Mouse (Mus musculus) left cerebral cortex, postnatal 25 days (tissue): Measurements from ENCODE around the gene Cpeb3. TPM values are rescaled to one million over a fixed set of nuclear protein-coding genes. Genes with fewer than 3 reads are reported as not detected.
A peak's percentile ranks its signal among the peaks of the same experiment; 100 is the strongest.
"Not testable (repeated sequence)": the region's sequence is repeated elsewhere in the genome, so short reads cannot be mapped to it uniquely, and the experiment has no call there.

Experiments used
- DNase-seq, 2 experiments: peaks; one replicate each; pipeline ENCODE4 v3.0.0; 2022; ENCODE audit warnings: low spot score in 2 of 2, mixed read lengths in 1 of 2
- intact Hi-C: fragments of 180-260 bp; cut with DNase I; formaldehyde crosslinking; loops from one replicate; pipeline ENCODE4 v1.15.1; 2025
- total RNA-seq, 2 experiments: library from RNA; stranded (reverse); gene quantifications; 2 replicates each; pipeline ENCODE4 v1.2.3; 2021

Gene Cpeb3
- total RNA-seq, 2 experiments from 2014 or later = 78.9 to 83.5 TPM

DNA sequence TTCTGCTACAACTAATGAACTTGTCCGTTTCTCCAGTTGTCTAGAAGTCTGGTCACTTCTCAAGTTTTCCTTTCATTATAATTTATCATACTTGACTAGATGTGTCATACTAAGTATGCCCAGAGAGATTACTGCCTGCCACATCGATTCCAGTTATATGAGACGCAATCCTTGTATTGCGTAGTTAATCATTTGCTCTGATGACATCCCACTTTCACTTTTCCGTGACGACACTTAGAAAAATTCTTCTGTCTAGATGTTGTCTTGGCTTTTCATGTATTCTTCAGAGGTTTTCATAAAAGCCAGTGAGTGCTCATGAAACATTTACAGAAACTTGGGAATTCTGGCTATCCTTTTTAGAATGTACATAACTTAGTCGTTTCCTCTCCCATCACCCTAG lies 585 bp upstream of the Cpeb3 start:
- no peak for DNase-seq
- intact Hi-C loops = no loop called here

DNA sequence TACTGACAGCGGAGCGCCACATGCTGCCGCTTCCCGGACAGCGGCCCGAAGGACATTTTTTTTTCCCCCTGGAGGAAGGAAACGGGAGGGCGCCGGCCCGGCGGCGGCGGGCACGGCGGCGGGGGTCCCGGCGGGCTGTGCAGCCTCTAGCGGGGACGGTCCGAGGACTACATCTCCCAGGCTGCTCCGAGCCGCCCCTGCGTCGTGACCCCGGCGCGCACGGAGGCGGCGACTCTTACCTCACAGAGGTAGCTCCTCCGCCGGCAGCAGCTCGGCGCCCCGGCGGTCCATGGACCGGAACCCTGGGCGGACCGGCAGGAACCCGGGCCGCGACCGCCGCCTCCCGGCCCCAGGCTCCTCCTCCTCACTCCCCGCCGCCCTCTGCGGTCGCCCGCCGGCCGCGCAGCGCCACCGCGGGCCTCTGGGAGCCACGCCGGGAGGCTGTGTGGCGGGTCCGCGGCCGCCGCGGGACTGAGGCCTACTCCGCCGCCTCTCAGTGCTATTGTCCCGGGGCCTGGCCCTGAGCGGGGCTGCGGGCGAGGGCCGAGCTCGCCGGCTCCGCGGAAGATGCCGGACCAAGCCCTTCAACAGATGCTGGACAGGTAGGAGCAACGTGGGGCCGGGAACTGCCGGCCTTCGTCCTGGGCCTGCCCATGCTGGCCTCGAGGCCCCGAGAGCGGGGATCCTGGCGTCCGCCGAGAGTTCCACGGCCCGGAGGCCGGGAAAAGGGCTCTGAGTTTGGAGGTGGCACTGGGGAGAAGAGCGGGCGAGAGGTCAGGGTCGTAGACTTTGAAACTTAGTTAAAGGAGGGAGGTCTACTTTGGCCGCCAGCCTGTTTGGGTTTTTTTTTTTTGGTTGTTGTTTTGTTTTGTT lies 862 bp downstream of the Cpeb3 start, which contains the start of gene March5:
Gene March5, plus strand, starts transcription at position 241 of the 873 bp plus-strand sequence.
- intact Hi-C loops = loop anchor here (2.0 kb wide), 2 partner anchors 33 to 57 kb away; no protein-coding TSS in a partner anchor
- peak; percentile 91 to 93 for DNase-seq

DNA sequence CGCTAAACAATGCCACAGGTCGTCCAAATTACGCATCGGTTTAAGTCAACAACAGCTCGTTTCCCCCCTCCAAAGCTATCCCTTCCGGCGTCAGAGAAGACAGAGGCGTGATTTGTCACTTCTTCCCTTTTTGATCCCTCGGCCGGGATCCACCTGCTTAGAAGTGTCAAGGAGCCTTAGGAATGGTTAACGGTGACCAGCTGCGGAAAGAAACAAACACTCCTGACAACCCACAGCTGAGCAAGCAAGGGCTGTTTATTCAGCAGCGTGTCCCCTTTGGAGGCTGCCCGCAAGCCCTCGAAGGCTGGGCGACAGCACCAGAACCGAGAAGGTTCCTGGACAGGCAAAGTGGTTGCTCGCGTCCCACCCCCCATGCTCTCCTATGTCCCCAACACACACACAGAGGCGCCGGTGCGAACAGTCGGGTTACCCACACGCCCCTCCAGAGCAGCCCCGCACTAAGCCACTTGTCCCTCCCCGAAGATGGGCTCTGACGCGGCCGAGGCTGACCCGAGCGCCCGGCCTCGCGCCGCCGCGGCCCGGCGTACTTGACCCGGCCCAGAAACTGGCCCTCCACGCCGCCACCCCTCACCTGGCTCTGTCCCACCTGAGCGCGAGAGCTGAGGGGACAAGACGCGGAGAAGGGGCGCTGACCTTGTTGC lies 1.6 kb downstream of the Cpeb3 start:
- intact Hi-C loops = loop anchor here (2.0 kb wide), 2 partner anchors 32 to 58 kb away; no protein-coding TSS in a partner anchor
- DNase-seq = peak; percentile 49 to 56

DNA sequence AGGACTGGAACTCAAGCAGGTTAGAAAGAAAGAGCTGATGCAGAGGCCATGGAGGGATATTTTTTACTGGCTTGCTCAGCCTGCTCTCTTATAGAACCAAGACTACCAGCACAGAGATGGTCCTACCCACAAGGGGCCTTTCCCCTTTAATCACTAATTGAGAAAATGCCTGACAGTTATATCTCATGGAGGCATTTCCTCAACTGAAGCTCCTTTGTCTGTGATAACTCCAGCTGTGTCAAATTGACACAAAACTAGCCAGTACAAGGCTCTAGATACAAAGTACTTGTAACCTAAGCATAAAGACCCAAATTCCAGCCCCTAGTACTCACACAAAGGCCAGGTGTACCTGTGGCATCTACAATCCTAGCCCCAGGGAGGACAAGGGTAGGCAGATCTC lies 3.2 kb downstream of the Cpeb3 start:
- DNase-seq, intact Hi-C loops: not testable (repeated sequence)

DNA sequence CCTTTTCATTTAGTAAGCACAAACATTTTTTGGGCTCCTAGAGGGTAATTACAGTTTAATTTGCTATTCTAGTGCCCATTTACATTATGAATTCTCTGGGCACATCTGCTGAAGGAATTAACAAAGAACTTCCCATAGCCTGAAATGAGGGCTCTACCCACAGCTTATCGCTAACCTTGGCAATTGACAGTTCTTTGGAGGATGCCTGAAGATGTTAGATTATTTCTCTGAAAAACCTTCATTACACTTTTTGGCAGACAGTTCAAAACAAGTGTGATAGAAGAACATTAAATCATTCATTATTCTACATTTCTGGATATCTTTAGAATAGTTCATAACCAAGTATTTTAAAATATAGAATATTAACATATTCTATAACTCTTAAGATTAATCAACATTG lies 5.0 kb downstream of the Cpeb3 start:
- DNase-seq = no peak
- intact Hi-C loops = no loop called here

DNA sequence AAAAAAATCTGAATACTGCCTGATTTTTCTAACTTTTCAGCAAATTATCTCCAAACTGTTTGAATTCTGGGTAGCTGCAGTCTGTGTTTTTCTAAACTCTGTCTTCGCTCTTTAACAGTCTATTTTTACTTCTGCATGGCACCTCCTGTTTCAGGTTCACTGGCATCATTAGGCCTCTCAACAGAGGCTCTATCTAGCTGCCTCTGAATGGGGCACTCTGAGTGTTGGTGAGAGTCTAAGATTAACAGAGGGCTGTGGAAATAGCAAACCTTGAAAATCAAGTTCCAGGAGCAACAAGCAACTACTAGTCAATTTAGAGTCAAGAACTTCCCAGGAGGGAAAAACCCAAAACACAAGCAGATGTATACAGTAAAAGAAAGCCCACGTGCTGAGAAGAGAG lies 8.5 kb downstream of the Cpeb3 start:
- intact Hi-C loops = no loop called here
- DNase-seq = no peak

DNA sequence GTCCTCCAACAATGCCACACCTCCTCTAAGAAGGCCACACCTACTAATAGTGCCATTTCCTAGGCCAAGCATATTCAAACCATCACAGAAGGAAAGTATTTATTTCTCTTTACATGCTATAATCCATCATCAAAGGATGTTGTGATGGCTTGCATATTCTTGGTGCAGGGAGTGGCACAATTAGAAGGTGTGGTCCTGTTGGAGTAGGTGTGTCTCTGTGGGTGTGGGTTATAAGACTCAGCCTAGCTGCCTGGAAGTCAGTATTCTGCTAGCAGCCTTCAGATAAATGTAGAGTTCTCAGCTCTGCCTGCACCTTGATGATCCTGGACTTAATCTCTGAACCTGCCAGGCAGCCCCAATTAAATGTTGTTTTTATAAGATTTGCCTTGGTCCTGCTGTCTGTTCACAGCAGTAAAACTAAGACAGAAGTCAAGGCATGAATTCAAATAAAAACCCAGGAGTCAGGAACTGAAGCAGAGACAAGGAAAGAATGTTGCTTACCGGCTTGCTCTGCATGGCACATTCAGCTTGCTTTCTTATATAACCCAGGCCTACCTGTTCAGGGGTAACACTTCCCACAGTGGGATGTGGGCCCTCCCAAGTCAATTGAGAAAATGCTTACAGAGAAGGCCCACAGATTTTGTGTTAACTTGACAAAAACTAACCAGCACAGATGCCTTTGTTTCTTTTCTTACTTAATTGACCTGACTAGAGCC lies 10.1 kb downstream of the Cpeb3 start:
- DNase-seq = no peak
- intact Hi-C loops = no loop called here

DNA sequence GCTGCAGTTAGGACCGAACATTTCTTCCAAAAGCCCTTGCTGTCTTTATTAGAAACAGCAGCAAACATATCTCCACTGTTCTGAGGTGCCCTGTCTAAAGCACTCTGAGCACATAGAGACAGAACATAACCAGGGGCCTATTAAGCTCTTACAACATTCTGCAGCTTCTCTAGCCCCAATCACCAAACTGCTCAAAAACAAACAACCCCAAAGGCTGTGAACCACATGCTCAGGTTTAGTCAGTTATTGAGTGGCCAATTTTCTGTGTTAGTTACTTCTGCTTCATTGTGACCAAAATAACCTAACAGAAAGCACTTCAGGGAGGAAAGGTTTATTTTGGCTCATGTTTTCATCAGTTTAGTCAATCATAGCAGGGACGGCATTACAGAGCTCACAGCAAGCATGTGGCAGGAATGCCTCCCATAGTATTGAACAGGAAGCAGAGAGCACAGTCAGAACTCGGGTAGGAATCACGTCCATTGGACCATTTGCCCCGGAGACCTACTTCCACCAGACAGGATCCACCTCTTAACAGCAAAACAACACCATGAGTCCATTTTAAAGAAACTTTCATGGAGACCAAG lies 15.8 kb downstream of the Cpeb3 start:
- intact Hi-C loops = no loop called here

DNA sequence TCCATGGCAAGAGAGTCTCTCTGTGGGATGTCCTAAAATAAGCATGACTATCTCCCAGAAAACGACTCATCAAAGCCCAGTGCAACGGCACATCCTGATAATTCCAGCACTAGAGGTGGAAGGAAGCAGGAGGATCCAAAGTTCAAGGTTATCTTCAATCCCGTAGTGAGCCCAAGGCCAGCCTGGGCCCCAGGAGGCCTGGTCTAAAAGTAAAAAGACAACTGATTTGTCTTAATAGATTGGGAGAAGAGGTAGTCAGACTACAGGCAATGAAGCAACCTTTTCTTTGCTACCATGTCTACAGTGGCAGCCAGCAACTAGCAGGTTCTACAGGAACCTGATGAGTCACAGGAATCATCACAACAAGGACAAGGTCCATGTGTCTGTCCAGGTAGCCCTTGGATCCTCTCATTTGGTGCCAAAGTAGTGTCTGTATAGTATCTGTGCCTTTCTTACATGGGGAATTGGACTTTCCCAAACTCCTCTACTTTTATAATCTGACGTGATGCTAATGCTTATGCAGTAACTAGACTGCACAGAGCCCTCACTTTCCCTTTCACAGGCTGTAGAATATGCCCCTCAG lies 19.9 kb downstream of the Cpeb3 start:
- intact Hi-C loops = no loop called here
- DNase-seq = no peak

More for the DNA sequence above, 15.8 kb downstream of the Cpeb3 start:
- DNase-seq = no peak

DNA sequence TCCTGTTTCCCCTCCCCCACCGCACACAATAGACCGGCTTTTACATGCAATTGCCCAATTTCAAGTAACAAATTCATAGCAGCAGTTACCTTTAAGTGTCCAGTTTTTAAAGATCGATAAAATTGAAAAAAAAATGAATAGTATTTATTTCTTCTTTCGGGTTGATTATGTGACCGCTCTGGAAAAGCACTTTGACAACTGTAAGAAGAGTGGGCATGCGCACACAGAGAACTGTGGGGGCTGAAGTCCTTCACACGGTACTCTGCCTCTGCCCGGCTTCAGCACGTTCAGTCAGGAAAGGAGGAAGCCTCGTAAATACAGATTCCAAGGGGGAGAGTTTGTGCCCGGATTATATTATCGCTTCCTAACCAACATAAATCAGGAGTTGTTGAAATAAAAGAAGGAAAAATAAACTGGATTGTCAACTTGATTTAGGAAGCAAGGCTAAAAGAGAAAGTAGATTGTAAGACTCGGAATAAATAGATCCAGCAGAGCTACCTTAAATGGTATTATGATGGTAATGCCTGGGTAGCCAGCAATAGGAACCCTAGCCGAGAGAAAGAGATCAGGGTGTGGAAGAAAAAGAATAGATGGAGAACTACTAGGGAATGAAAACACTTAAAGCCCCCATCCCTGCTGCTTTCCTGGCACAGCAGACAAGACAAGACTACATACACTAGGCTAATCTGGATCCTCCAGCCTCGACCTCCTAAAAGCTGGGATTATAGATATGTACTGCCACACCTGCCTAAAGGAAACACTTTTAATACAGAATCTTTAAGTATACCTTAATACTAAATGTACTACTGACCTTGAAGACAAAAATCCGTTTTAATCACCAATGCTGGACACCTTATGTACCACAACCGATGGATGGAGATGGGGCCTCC lies 30.3 kb downstream of the Cpeb3 start:
- peak; percentile 72 to 89 for DNase-seq
- intact Hi-C loops = no loop called here

DNA sequence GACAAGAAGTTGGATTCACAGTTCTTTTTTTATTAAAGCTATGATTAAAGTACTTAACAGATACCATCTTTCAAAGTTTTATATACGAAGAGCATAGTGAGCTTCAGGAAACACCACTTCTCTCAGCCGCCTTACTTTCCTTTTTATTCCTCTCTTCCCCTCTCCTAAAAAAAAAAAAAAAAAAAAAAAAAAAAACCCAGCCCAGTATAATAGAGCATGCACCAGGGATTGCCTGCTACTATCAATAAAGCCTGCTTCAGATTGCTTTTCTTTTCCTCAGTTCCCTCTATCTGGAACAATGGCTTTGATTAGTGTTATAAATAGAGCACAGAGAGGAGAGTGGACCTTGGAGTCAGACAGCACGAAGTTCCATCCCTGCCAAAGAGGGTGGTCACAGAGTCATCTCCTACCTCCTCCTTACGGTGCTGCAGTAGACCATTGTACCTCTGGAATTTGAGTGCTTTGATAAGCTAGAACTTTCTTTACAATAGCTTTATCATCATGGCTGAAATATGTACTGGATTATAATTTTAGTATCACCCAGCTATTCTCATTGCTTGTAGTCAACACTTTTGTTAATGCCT lies 31.4 kb downstream of the Cpeb3 start:
- DNase-seq = peak in 1 of 2 experiments; percentile 24
- intact Hi-C loops = no loop called here

DNA sequence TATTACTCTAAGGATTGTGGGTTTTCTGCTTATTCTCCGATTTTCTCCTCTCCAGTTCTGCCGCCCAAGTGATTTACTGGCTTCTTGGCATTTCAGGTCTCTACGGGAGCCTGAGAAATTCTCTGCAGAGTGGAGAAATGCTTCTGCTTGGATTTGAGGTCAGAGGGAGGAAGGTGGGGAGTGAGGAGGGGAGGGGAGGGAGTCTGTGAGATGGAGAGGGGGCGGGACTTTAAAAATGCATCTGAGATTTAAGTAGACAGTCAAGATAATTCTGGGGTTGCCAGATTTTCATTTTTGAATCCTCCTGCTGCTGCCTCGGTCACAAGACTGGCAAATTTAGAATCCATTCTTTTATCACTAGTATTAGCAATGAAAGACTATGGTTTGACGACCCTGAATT lies 32.5 kb downstream of the Cpeb3 start:
- DNase-seq = peak; percentile 49 to 84
- intact Hi-C loops = loop anchor here (2.0 kb wide), 2 partner anchors 31 to 79 kb away; partner anchors contain the start of gene March5

DNA sequence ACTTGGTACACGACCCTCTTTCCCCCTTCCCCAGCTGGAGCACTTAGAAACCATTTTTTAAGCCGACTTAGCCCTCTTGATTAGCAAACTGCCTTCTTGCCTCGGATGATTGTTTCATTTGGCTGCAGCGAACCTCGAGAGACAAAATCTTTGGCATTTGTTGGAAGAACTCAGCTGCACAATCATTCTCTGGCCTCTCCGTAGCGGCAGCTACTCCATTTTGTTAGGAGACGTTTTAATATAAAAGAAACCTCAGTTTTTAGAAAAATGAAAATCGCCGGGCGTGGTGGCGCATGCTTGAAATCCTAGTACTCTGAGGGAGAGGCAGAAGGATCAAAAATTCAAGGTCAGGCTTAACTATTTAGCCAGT lies 33.0 kb downstream of the Cpeb3 start:
- DNase-seq = no peak
- intact Hi-C loops = loop anchor here (2.0 kb wide), 2 partner anchors 31 to 79 kb away; partner anchors contain the start of gene March5

DNA sequence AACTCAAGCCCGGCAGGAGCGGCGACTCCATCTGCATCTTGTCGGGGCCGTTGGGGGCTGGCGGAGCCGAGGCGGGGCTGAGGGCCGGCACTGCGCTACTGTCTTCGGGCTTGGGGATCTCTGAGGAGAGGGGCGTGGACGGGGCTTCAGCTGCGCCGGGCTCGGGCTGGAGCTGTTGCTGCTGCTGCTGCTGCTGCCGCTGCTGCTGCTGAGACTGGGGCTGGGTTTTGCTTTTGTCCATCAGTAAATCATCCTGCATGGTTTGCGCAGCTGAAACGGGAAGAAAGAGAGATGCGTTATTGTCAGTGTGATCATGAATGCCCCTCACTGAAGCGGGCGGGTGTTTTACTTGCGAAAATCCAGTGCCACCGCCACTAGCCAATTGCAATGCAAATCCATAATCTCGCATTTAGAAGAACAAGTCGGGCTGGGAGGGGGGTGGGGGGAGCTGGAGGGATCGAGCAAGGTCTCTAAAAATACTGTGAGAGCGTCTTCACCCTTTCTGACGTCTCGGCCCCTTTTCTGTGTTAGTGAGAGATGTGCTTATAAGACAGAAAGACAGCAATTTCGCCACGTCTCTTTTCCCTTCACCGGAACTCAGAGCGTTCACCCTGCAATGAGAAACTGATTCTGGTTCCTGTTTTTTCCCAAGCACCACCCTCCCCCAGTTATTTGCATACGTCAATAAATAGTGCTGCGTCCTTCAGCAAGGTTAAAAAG lies 33.5 kb downstream of the Cpeb3 start:
- intact Hi-C loops = loop anchor here (2.0 to 5.0 kb wide), 4 partner anchors 32 to 123 kb away; partner anchors contain the start of gene March5

DNA sequence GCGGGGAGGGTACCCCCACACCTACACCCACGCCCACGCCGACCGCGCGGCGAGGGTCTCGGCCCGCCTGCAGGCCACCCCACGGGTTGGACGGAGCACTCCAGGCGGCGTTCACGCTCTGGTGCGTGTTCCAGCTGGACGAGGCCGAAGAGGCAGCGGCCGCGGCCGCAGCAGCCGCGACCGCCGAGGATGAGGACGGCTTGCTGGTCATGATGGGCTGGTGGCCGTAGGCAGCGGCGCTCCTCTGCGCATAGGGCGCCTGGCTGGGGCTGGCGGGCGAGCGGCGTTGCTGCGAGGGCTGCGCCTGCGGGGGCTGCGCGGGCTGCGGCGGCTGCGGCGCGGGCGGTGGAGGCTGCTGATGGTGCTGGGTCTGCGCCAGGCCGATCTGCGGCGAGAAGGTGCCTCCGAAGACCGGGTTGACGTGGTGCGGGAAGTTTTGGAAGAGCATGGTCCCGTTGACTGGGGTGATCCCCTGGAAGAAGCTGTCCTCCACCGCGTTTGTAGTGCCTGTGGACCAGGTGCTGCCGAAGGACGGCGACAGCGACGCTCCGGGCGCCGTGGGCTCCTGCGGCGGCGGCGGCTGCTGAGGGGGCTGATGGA lies 34.2 kb downstream of the Cpeb3 start:
- intact Hi-C loops = loop anchor here (2.0 to 5.0 kb wide), 4 partner anchors 33 to 122 kb away; partner anchors contain the start of gene March5
- peak; percentile 47 to 67 for DNase-seq

More for the DNA sequence above, 33.5 kb downstream of the Cpeb3 start:
- peak; percentile 69 to 84 for DNase-seq

DNA sequence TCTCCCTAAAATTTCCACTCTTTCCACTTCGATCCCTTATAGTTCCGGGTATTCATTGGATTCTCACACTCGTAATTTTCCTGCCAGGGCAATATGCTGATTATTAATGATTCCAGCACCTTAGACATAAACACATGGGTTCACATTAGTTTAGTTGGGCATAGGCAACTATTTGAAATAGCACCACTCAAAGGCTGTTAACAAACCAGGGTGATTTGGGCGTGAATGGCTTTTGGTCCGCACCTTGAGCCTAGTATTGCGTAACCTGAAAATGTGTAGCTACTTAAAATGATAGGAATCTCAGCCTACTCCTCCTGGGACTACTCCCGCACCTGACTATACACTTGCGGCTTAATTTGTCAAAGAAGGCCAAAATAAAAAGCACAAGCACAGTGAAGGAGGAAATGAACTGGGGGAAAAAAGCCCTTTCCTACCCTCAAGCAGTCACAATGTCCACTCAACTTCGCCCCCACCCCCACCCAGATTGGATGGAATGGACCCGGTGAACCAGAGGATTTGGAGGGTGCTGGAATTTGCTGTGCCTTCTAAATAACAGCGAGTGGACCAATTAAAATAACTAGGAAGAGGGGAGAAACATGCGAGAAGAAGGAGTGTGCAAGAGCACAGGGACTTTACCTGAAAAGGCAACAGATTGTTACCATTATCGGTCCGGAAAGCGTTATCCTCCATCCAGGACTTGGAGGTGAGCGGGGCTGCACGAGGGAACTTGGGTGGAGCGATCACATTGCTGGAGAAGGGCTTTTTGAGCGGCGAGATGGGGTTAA lies 34.9 kb downstream of the Cpeb3 start:
- no peak for DNase-seq
- intact Hi-C loops = loop anchor here (2.0 to 5.0 kb wide), 4 partner anchors 33 to 121 kb away; partner anchors contain the start of gene March5
